Mouse (Mus musculus) testis, adult 2 months (tissue): ENCODE measurements around the gene Trim54.

Source experiments
- CTCF ChIP-seq: fragments of 200-500 bp; IDR thresholded peaks from 2 replicates; pipeline ENCODE4 v1.5.1; 2012; ENCODE audit warnings: low read depth, mild to moderate bottlenecking, inconsistent platforms, low read length, moderate library complexity; ENCODE audit not compliant: control insufficient read depth, insufficient read depth, insufficient replicate concordance
- POLR2A ChIP-seq: fragments of 200-500 bp; IDR thresholded peaks from 2 replicates; pipeline ENCODE4 v1.6.1; 2012; ENCODE audit warnings: low read depth, mild to moderate bottlenecking, inconsistent platforms, low read length, moderate library complexity; ENCODE audit not compliant: control insufficient read depth

DNA sequence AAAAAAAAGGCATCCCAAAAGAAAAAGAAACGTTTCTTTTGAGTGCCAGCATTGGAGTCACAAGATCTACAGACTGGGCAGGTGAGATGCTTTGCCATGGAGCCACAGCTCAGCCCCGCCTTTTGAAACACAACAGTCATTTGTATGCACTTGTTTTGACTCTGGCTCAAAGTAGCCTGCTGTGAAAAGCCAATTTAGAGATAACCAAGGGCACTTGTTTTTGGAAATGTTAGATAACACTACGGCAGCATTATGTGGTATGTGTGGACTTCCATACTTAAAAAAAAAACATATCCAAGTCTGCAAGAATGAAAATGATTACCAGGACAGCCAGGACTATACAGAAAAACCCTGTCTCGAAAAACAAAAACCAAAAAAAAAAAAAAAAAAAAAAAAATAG is 67.2 kb downstream of the Trim54 start:
- TF ChIP-seq CTCF (no peak), POLR2A (no peak)
